Mouse (Mus musculus) ovary, postnatal 36 days (tissue): ENCODE measurements around the gene 4931409K22Rik.

Experiments
- DNase-seq: peaks from one replicate; pipeline ENCODE4 v3.0.0; 2022; ENCODE audit warnings: low spot score, mixed read lengths

The 4931409K22Rik gene

GRCm38 (mm10) chr5:24556709-24557108 lies at the start of gene 4931409K22Rik:
Gene 4931409K22Rik (minus strand): TSS chr5:24556809.
- no peak for DNase-seq

- no peak for DNase-seq
Measured at GRCm38 (mm10) chr5:24605980-24606665, 49.5 kb upstream of the 4931409K22Rik start.

GRCm38 (mm10) chr5:24605321-24605979 lies 48.8 kb upstream of the 4931409K22Rik start:
- peak; percentile 14 for DNase-seq

DNA sequence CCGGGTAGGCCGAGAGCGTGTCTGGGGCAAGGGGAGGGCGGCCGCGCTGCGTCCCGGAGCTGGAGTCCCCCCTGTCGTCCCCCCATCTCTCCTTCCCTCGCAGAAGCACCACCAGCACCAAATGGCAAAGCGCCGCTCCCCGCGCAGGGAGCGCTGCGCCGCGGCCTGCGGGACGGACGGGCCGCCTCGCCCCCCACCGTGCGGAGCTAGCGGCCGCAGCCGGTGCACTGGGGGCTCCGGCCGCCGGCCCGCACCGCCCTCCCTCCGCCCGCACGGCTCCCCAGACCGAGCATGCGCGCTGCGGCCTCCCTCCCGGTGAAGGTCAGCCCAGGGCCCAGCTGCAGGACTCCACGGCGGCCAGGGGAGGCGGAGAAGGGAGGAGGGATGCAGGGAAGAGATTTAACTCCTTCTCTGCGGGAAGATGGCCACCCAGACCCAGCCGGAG lies 48.1 kb upstream of the 4931409K22Rik start:
- DNase-seq: peak; percentile 92

DNA sequence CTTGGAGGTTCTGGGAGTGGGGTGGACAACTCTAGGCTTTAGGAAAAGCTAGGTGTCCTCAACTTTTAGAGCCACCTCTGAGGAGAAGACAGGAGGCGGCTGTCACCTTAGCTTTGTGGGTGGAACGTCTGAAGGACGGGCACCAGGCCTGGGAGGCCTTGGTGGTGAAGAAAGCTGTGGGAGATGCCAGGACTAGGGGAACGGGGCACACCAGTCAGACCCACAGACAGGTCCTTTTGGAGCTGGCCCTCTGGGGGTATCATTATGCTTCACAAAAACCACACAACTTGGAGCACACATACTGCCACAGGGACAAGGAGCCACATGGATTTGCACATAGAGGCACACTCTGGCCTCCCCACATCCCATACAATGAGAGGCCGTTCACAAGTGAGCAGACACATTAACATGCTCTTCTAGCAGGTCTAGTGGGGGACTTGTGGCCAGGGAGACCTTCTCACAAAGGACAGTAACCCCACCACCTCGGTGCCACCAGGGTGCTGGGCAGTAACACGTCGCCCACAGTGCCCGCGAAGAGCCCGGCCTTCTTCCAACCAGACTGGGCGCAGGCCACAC lies 47.6 kb upstream of the 4931409K22Rik start:
- no peak for DNase-seq

GRCm38 (mm10) chr5:24603431-24604010 lies 46.9 kb upstream of the 4931409K22Rik start:
- no peak for DNase-seq

DNA sequence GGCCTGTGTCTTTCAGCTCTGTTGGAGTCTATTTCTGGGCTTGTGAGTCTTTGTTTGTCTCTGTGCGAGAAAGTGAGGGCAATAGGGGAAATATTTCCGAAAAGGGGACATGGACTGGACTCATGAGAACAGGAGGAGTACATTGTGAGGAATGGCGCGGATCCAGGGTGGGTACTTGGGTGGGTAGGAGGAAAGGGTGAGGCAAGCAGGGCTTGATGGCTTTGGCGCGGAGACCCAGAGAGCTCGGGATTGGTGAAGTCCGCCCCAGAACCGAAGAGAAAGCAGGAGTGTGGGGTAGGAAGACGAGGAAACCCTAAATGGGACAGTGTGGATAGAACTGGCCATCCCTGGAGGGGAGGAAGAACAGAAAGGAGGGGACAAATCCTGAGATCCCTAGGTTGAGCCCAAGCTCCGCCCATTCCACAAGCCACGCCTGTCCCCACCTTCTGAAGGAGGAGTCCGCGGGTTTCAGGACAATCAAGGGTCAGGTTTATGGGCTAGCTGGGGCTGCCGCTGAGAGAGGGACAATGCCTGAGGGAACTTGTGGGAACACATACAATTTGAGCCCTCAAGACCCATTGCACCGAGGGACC lies 46.2 kb upstream of the 4931409K22Rik start:
- peak; percentile 87 for DNase-seq

DNA sequence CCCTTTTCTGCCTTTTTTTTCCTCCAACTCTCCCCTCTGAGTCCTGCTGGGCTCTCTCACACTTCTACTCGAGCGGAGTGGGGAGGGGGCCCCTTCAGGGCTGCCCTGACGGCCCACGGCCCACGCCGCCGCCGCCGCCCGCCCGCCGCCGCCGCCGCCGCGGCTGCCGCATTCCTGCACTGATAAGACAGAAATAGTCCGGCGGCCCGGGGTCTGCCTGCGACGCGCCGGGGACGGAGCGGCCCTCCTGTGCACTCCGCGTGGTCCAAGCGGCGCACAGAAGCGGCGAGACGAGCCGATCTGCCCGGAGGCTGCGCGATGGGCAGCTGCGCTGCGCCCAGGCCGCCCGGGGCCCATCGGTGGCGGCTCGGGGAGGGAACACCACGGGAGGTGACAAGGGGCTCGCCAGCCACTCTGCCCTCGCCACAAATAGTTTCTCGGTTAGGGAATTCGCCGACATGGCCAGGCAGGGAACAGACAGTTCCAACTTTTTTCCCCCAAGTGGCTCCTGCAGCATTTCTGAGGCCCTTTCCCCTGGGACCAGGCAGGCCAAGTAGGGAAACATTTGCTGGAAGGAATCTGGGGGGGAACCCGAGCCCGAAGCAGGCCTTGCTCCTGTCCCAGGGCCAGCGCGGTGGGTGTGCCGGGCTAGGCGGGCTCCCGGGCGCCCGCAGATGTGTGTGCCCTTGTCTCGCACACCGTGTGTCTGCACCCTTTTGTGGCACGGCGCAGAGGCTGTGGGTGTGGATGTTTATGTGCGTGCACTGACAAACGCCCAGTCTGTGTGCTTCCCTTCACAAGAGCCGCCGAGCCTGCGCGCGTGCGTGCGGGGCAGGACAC lies 45.5 kb upstream of the 4931409K22Rik start:
- peak; percentile 82 for DNase-seq

GRCm38 (mm10) chr5:24601071-24601835 lies 44.6 kb upstream of the 4931409K22Rik start:
- peak; percentile 59 for DNase-seq

DNA sequence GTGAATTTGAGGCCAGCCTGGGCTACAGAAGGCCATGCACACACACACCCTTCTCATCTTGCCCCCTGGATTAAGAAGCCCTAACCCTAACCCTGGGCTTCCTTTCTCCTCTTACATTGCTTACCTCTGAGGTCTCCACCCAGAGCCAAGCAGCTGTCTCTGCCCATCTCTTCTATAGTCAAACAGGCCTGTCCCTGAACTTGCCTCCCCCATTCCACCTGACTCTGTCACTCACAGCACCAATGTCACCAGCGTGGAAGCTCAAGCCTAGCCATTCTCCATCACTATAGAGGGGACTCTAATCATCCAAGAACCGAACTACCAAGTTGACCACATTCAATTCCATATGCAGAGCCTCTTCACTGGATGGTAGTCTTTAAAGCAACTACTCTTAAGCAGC lies 43.6 kb upstream of the 4931409K22Rik start:
- DNase-seq: no peak

- no peak for DNase-seq
Measured at GRCm38 (mm10) chr5:24599137-24599536, 42.5 kb upstream of the 4931409K22Rik start.

DNA sequence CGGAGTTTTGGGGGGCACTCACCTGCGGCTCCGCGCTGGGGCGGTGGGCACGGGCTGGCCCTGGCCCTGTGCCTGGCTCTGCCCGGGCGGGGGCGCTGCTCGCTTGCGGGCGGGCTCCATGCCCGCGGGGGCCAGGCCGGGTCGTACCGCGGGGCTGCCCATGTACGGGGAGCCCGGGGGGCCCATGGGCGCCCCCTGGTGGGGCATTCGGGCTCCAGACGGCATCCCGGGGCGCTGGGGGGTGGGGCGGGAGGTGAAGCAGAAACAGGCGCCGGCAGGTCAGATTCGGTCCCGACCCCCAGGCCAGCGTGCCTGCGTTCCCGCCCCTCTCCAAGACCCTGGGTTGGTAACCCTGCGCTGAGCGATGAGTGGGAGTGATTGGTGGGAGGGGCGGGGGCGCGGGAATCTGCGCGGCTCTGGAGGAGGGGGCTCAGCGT lies 42.0 kb upstream of the 4931409K22Rik start:
- peak; percentile 73 for DNase-seq

- DNase-seq: no peak
Measured at GRCm38 (mm10) chr5:24597901-24598569, 41.4 kb upstream of the 4931409K22Rik start.

DNA sequence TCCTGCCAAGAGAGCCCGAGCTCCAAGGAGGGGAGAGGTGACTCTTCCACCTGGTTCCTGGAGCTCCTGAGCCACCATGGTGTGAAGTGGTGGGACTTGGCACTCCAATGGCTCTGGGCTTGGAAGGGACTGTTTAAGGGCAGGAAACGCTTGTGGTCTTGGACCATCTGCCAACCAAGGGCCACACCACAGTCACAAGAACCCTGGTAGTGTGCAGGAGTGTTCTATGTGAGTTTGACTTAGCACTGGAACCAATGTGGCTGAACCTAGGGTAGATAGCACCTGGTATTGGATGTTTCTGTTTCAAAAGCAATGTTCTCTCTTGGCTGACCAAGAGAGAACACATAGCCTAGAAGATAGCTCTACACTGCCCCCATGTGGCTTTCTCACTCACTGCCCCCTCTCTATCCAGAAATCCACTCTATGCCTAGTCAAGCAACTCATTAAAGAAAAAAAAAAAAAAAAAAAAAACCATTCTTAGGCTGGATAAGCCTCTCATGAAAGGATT lies 40.7 kb upstream of the 4931409K22Rik start:
- peak; percentile 59 for DNase-seq

GRCm38 (mm10) chr5:24596519-24597171 lies 40.0 kb upstream of the 4931409K22Rik start:
- DNase-seq: no peak

- DNase-seq: no peak
Measured at GRCm38 (mm10) chr5:24595786-24596380, 39.3 kb upstream of the 4931409K22Rik start.

DNA sequence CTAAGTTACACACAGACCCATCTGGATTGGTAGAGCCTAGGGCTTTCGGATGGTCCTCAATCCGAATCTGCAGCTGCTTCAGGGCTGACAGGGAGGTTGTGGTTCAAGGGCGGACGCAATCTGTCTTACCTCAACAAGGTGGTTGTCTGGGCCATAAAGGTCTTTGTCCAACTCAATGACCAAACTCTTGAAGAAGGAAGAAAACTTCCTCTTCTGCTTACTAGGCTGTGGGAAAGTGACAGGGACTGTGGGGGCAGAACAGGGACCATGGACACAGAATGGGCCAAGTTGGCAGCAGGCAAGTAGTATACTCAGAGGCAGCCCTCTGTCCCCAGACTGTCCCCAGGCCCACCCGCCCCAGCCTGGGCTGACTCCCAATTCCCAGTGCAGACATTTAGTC lies 38.7 kb upstream of the 4931409K22Rik start:
- no peak for DNase-seq

DNA sequence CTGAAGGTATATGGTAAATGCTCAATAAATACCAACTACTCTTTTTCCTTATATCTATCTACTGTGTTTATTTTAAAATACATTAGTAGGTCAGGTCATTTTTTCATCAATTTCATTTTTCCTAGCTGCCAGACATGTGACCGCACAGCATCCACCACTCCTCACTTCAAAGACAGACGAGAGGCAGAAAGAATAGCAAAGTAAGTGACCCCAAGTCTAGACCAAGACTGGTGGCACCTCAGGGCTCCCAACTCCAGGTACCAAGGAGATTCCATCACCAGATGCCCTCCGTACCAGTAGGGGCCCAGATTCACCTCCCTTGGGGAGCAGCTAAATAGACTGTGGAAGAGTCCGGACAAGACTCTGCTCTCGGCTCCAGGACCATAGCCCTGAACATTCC lies 37.7 kb upstream of the 4931409K22Rik start:
- DNase-seq: no peak

DNA sequence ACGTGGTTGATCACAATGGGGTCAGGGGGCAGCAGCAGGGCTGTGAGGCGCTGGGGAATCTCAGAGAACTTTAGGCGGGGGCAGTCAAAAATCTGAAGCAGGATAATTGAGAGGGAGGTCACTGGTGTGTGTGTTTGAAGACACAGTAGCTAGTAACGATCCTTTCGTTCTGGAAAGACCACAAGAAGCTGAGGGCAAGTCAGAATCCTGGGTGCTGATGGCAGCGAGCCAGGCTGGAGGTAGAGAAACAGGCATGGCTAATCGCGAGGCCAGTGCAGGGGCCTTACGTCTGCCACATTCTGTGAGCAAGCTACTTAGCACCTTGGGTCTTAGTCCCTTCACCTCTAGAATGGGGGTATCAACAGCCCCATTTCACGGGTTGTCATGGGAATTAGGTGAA lies 37.3 kb upstream of the 4931409K22Rik start:
- no peak for DNase-seq
